ENCODE assay signal across 29 mouse cellular contexts in the genomic region with DNA sequence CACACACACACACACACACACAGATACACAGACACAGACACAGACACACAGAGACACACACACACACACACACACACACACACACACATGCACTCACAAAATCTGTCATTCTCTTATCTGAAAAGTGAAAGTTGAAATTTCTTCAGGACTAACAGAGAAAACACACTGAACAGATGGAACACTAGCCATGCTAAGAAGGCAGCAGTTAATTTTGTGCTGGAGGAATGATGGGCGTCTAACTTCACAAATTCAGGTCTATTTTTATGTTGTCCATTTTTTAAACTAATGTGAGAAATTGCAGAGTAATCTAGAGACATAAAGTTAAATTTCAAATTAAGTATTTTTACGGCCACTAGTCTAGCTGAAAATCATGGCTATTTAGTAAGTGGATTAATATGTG.
"Had no signal": no experiment of that assay in that cellular context is flagged by ENCODE, and none has a peak within 500 bp of the region (broad histone marks: within the 10 kb centered on the region; RNA-seq: fewer than 3 reads in every experiment).

No protein-coding gene starts in this region.

- H3K9ac ChIP-seq: embryonic facial prominence, embryonic 12.5 days; embryonic facial prominence, embryonic 13.5 days; embryonic facial prominence, embryonic 15.5 days; forebrain, embryonic 12.5 days; forebrain, embryonic 13.5 days; forebrain, embryonic 15.5 days; forebrain, postnatal 0 days had no signal

- H3K27ac ChIP-seq: embryonic facial prominence, embryonic 10.5 days; embryonic facial prominence, embryonic 12.5 days; embryonic facial prominence, embryonic 13.5 days; embryonic facial prominence, embryonic 15.5 days; forebrain, embryonic 10.5 days; forebrain, embryonic 12.5 days; forebrain, embryonic 13.5 days; forebrain, embryonic 15.5 days; gastrocnemius, adult 2 months; heart, adult 2 months had no signal

- H3K4me3 ChIP-seq: embryonic facial prominence, embryonic 10.5 days; embryonic facial prominence, embryonic 12.5 days; embryonic facial prominence, embryonic 13.5 days; embryonic facial prominence, embryonic 15.5 days; erythroblast, embryonic 14.5 days; forebrain, embryonic 10.5 days; forebrain, embryonic 12.5 days; forebrain, embryonic 13.5 days; forebrain, embryonic 15.5 days; gastrocnemius, adult 2 months; heart, adult 2 months had no signal

- H3K9me3 ChIP-seq: embryonic facial prominence, embryonic 10.5 days; embryonic facial prominence, embryonic 12.5 days; embryonic facial prominence, embryonic 13.5 days; embryonic facial prominence, embryonic 15.5 days; forebrain, embryonic 10.5 days; forebrain, embryonic 12.5 days; forebrain, embryonic 13.5 days; forebrain, embryonic 15.5 days had no signal

- H3K36me3 ChIP-seq: embryonic facial prominence, embryonic 10.5 days; embryonic facial prominence, embryonic 12.5 days; embryonic facial prominence, embryonic 13.5 days; embryonic facial prominence, embryonic 15.5 days; forebrain, embryonic 10.5 days; forebrain, embryonic 12.5 days; forebrain, embryonic 15.5 days had no signal

- H3K27me3 ChIP-seq: embryonic facial prominence, embryonic 12.5 days; embryonic facial prominence, embryonic 15.5 days; forebrain, embryonic 13.5 days; forebrain, embryonic 15.5 days had no signal

- H3K4me2 ChIP-seq: embryonic facial prominence, embryonic 12.5 days; embryonic facial prominence, embryonic 13.5 days; embryonic facial prominence, embryonic 15.5 days; forebrain, embryonic 12.5 days; forebrain, embryonic 13.5 days; forebrain, embryonic 15.5 days had no signal

- DNase-seq: cerebellum, adult 2 months; cerebellum, adult 8-10 months; cerebellum, adult 9-10 months; cerebellum, adult 9-11 months; cerebellum, postnatal 10 days; cerebellum, postnatal 14 days; cerebellum, postnatal 25 days; cerebellum, postnatal 36 days; embryo, embryonic 11 days; forebrain, postnatal 0 days; gastrocnemius, adult 2 months; gastrocnemius, postnatal 10 days; gastrocnemius, postnatal 14 days; gastrocnemius, postnatal 25 days; gastrocnemius, postnatal 36 days; heart, adult 11 months; heart, adult 18-20 months; heart, adult 2 months had no signal

- ATAC-seq: forebrain, embryonic 13.5 days; forebrain, embryonic 14.5 days; forebrain, embryonic 15.5 days; forebrain, embryonic 16.5 days; forebrain, postnatal 0 days had no signal
